Mouse (Mus musculus) Patski (cell line): ENCODE measurements at regions not wholly inside any gene's neighbourhood (a gene's known extent, or its start where the extent isn't known, plus 50 kb on each side); places are given as distances from the start of the nearest gene placed in this dataset.

Source experiments
- ATAC-seq: fragments of 100-300 bp; one replicate; pipeline ENCODE4 v1.8.0; 2021
- CTCF ChIA-PET: fragments of 350-600 bp; sonication (Branson Sonifier 250); formaldehyde crosslinking; loops from one replicate; lab custom pipeline; 2022; ENCODE audit warnings: inconsistent platforms; lab: Charles Lee
- POLR2A ChIA-PET: fragments of 350-600 bp; sonication (Branson Sonifier 250); formaldehyde crosslinking; loops from one replicate; lab custom pipeline; 2022; ENCODE audit warnings: antibody characterized with exemption, inconsistent platforms; lab: Charles Lee
- DNase-seq: peaks from one replicate; pipeline ENCODE4 v3.0.0-alpha.2; 2011; ENCODE audit warnings: low read depth, low spot score
- H3K27me3 ChIP-seq: fragments of 371-371 bp; one replicate; pipeline ENCODE4 v1.5.1; 2021
- CTCF ChIP-seq: fragments of 100-300 bp; IDR thresholded peaks from one replicate; pipeline ENCODE4 v1.5.1; 2021
- in situ Hi-C: fragments of 300-500 bp; cut with MboI; formaldehyde crosslinking; loops from 3 replicates; pipeline ENCODE4 v1.11.1; 2018; ENCODE audit warnings: low pct_unique_long_range_greater_than_20kb, mixed read lengths

GRCm38 (mm10) chrX:42361400-42362028 lies 128.0 kb upstream of the Tex13c2 start:
- DNase-seq: no peak
- ATAC-seq: no peak
- TF ChIP-seq CTCF: no peak
- in situ Hi-C loops: no loop called here
- peaks cover 32% of the 10 kb centered on the region for H3K27me3 ChIP-seq
- POLR2A ChIA-PET: no interaction called here
- CTCF ChIA-PET: no interaction called here

- ChIA-PET CTCF (no interaction called here), POLR2A (no interaction called here)
- in situ Hi-C loops: no loop called here
- H3K27me3 ChIP-seq: peaks cover 42% of the 10 kb centered on the region
- no peak for ATAC-seq
- TF ChIP-seq CTCF: no peak
- no peak for DNase-seq
Observed at GRCm38 (mm10) chrX:42364137-42364536, 125.4 kb upstream of the Tex13c2 start.

- ChIA-PET POLR2A (no interaction called here), CTCF (no interaction called here)
- in situ Hi-C loops: no loop called here
- TF ChIP-seq CTCF: no peak
- no peak for DNase-seq
- H3K27me3 ChIP-seq: peaks cover 2% of the 10 kb centered on the region
- ATAC-seq: no peak
Observed at GRCm38 (mm10) chrX:42373794-42374398, 115.6 kb upstream of the Tex13c2 start.

GRCm38 (mm10) chrX:42393836-42394556 lies 95.5 kb upstream of the Tex13c2 start:
- no peak for DNase-seq
- ChIA-PET CTCF (no interaction called here), POLR2A (no interaction called here)
- in situ Hi-C loops: no loop called here
- peaks cover 66% of the 10 kb centered on the region for H3K27me3 ChIP-seq
- no peak for TF ChIP-seq CTCF
- ATAC-seq: no peak

GRCm38 (mm10) chrX:42396441-42396840 lies 93.0 kb upstream of the Tex13c2 start:
- ChIA-PET POLR2A (no interaction called here), CTCF (interaction anchor here (1.3 kb wide), 1 partner anchor 9 kb away, joined by 3 read pairs; no protein-coding TSS in a partner anchor)
- in situ Hi-C loops: no loop called here
- no peak for ATAC-seq
- peaks cover 58% of the 10 kb centered on the region for H3K27me3 ChIP-seq
- no peak for DNase-seq
- no peak for TF ChIP-seq CTCF

GRCm38 (mm10) chrX:42398836-42399235 lies 90.7 kb upstream of the Tex13c2 start:
- peaks cover 50% of the 10 kb centered on the region for H3K27me3 ChIP-seq
- in situ Hi-C loops: no loop called here
- TF ChIP-seq CTCF: no peak
- ATAC-seq (no peak), DNase-seq (no peak)
- CTCF ChIA-PET: no interaction called here
- POLR2A ChIA-PET: no interaction called here

- CTCF ChIA-PET: no interaction called here
- peaks cover 49% of the 10 kb centered on the region for H3K27me3 ChIP-seq
- ATAC-seq (no peak), DNase-seq (no peak)
- POLR2A ChIA-PET: no interaction called here
- TF ChIP-seq CTCF: no peak
- in situ Hi-C loops: no loop called here
Observed at GRCm38 (mm10) chrX:42399343-42399742, 90.1 kb upstream of the Tex13c2 start.

- POLR2A ChIA-PET: no interaction called here
- ATAC-seq: no peak
- peaks cover 35% of the 10 kb centered on the region for H3K27me3 ChIP-seq
- CTCF ChIA-PET: no interaction called here
- in situ Hi-C loops: no loop called here
- no peak for DNase-seq
- TF ChIP-seq CTCF: no peak
Observed at GRCm38 (mm10) chrX:42401091-42401490, 88.4 kb upstream of the Tex13c2 start.

GRCm38 (mm10) chrX:42401564-42402334 lies 87.7 kb upstream of the Tex13c2 start:
- TF ChIP-seq CTCF: no peak
- CTCF ChIA-PET: no interaction called here
- ATAC-seq: no peak

GRCm38 (mm10) chrX:42402335-42402605 lies 87.2 kb upstream of the Tex13c2 start:
- no peak for TF ChIP-seq CTCF
- DNase-seq (no peak), ATAC-seq (no peak)
- ChIA-PET CTCF (no interaction called here), POLR2A (no interaction called here)
- in situ Hi-C loops: no loop called here
- peaks cover 34% of the 10 kb centered on the region for H3K27me3 ChIP-seq

More at GRCm38 (mm10) chrX:42401564-42402334, 87.7 kb upstream of the Tex13c2 start:
- in situ Hi-C loops: no loop called here
- peaks cover 34% of the 10 kb centered on the region for H3K27me3 ChIP-seq
- POLR2A ChIA-PET: no interaction called here
- DNase-seq: no peak
